Mouse (Mus musculus) layer of hippocampus, adult 8-10 months (tissue): ENCODE data around the gene Tekt5. TPM values are rescaled to one million over a fixed set of nuclear protein-coding genes. Genes with fewer than 3 reads are reported as not detected.

ENCODE experiments used
- DNase-seq, 2 experiments: peaks; one replicate each; pipeline ENCODE4 v3.0.0; 2022; ENCODE audit warnings: low spot score in 2 of 2
- total RNA-seq, 4 experiments: library from RNA; stranded (reverse); gene quantifications; 2 replicates each; pipeline ENCODE4 v1.2.4; 2022

The Tekt5 gene
- 1 to 10 TPM; 8.2 to 9.5 (median 9.1) TPM for total RNA-seq

GRCm38 (mm10) chr16:10394699-10395540 is at the start of gene Tekt5:
Gene Tekt5, minus strand, starts transcription at chr16:10395490.
- DNase-seq, result peak in 1 of 2 experiments; percentile 38

- no peak for DNase-seq
These were observed 48.4 kb upstream of the Tekt5 start for GRCm38 (mm10) chr16:10443723-10444122.

GRCm38 (mm10) chr16:10441761-10442160 is 46.5 kb upstream of the Tekt5 start:
- DNase-seq, result no peak

GRCm38 (mm10) chr16:10441328-10441727 is 46.0 kb upstream of the Tekt5 start:
- DNase-seq, result no peak

- no peak for DNase-seq
These were observed 42.8 kb upstream of the Tekt5 start for GRCm38 (mm10) chr16:10438055-10438454.

- DNase-seq, result no peak
These were observed 40.9 kb upstream of the Tekt5 start for GRCm38 (mm10) chr16:10436166-10436565.

- DNase-seq, result no peak
These were observed 38.1 kb upstream of the Tekt5 start for GRCm38 (mm10) chr16:10433344-10433743.

GRCm38 (mm10) chr16:10432387-10432786 is 37.1 kb upstream of the Tekt5 start:
- no peak for DNase-seq

- no peak for DNase-seq
These were observed 36.6 kb upstream of the Tekt5 start for GRCm38 (mm10) chr16:10431911-10432310.

GRCm38 (mm10) chr16:10420447-10421054 is 25.3 kb upstream of the Tekt5 start:
- DNase-seq, result no peak

GRCm38 (mm10) chr16:10417723-10418259 is 22.5 kb upstream of the Tekt5 start:
- DNase-seq, result no peak

GRCm38 (mm10) chr16:10416866-10417265 is 21.6 kb upstream of the Tekt5 start:
- DNase-seq, result no peak

GRCm38 (mm10) chr16:10415976-10416375 is 20.7 kb upstream of the Tekt5 start:
- DNase-seq, result peak in 1 of 2 experiments; percentile 40

- peak; percentile 87 to 90 for DNase-seq
These were observed 16.8 kb upstream of the Tekt5 start, which contains the start of gene Nubp1 for GRCm38 (mm10) chr16:10411764-10412746. Gene Nubp1, plus strand, starts transcription at chr16:10411948.

GRCm38 (mm10) chr16:10399160-10399559 is 3.9 kb upstream of the Tekt5 start:
- DNase-seq, result peak; percentile 64 to 93

GRCm38 (mm10) chr16:10398755-10399154 is 3.5 kb upstream of the Tekt5 start:
- no peak for DNase-seq

GRCm38 (mm10) chr16:10392587-10392986 is 2.7 kb downstream of the Tekt5 start:
- DNase-seq, result no peak

- DNase-seq, result no peak
These were observed 6.5 kb downstream of the Tekt5 start for GRCm38 (mm10) chr16:10388634-10389365.

GRCm38 (mm10) chr16:10385261-10385660 is 10.0 kb downstream of the Tekt5 start:
- no peak for DNase-seq

GRCm38 (mm10) chr16:10384544-10384943 is 10.7 kb downstream of the Tekt5 start:
- no peak for DNase-seq
